Comparison of ENCODE assay signal across 22 mouse cellular contexts in genomic region chr2:49860219-49860962, GRCm38 (mm10).
DNase-seq lines count a peak whose midpoint lies in the region; ATAC-seq and TF ChIP-seq lines count a peak whose summit lies in the region.
"Had no signal": no experiment of that assay in that cellular context is flagged by ENCODE, and none has a peak within 500 bp of the region (broad histone marks: within the 10 kb centered on the region; RNA-seq: fewer than 3 reads in every experiment).

No protein-coding gene starts in this region.

- 32% methylated on average over 11 of the region's 11 CpGs for WGBS in kidney, embryonic 14.5 days
- 25% methylated on average over 11 of the region's 11 CpGs for WGBS in lung, embryonic 16.5 days
- 24% methylated on average over 11 of the region's 11 CpGs for WGBS in intestine, embryonic 14.5 days
- 16% methylated on average over 11 of the region's 11 CpGs for WGBS in stomach, postnatal 0 days

- H3K4me2 ChIP-seq in kidney, embryonic 14.5 days (replicated peaks; ENCODE audit: low read depth, low read length), result no peak overlapping the region
- peak overlapping the region; percentile 35; the same call in 1 of the 2 replicates for H3K4me2 ChIP-seq in lung, embryonic 16.5 days (ENCODE audit: low read depth, low read length)
- 0 out of 2 replicates have a peak overlapping the region, but pooled peaks have one; percentile 22 for H3K4me2 ChIP-seq in intestine, embryonic 14.5 days (ENCODE audit: low read length)
- peak overlapping the region; percentile 25; the same call in 1 of the 2 replicates for H3K4me2 ChIP-seq in stomach, postnatal 0 days (replicated peaks; ENCODE audit: low read depth)
- H3K4me2 ChIP-seq: embryonic facial prominence, embryonic 13.5 days; hindbrain, embryonic 12.5 days; limb, embryonic 13.5 days; liver, embryonic 13.5 days; midbrain, embryonic 11.5 days had no signal

- no peak overlapping the region for H3K27ac ChIP-seq in kidney, embryonic 14.5 days (ENCODE audit: low read depth, low read length)
- peak overlapping the region; percentile 30; the same call in 1 of the 2 replicates for H3K27ac ChIP-seq in lung, embryonic 16.5 days (ENCODE audit: low read length)
- no peak overlapping the region for H3K27ac ChIP-seq in intestine, embryonic 14.5 days (ENCODE audit: low read depth)
- H3K27ac ChIP-seq in stomach, postnatal 0 days (replicated peaks), result 0 out of 2 replicates have a peak overlapping the region, but pooled peaks have one; percentile 49
- H3K27ac ChIP-seq: embryonic facial prominence, embryonic 13.5 days; hindbrain, embryonic 12.5 days; limb, embryonic 13.5 days; liver, embryonic 13.5 days had no signal

- TF ChIP-seq EP300 in stomach, postnatal 0 days (optimal IDR thresholded peaks at IDR 0.05), result no peak

- H3K27me3 ChIP-seq in kidney, embryonic 14.5 days (ENCODE audit: control insufficient read depth, insufficient read depth, low read length), result no peaks in the 10 kb centered on the region
- H3K27me3 ChIP-seq in lung, embryonic 16.5 days (ENCODE audit: control insufficient read depth, insufficient read depth, low read depth, low read length), result no peaks in the 10 kb centered on the region
- no peaks in the 10 kb centered on the region for H3K27me3 ChIP-seq in intestine, embryonic 14.5 days (replicated peaks; ENCODE audit: control insufficient read depth, insufficient read depth, low read length)
- H3K27me3 ChIP-seq in stomach, postnatal 0 days (ENCODE audit: control insufficient read depth, insufficient read depth, low read length), result no peaks in the 10 kb centered on the region
- H3K27me3 ChIP-seq: embryonic facial prominence, embryonic 13.5 days; hindbrain, embryonic 12.5 days; liver, embryonic 13.5 days had no signal

- H3K4me1 ChIP-seq in kidney, embryonic 14.5 days (ENCODE audit: control insufficient read depth, insufficient read depth, low read length), result no peaks in the 10 kb centered on the region
- H3K4me1 ChIP-seq in lung, embryonic 16.5 days (replicated peaks; ENCODE audit: control insufficient read depth, insufficient read depth, low read length), result 0 out of 2 replicates have a peak, but pooled peaks cover 2% of the 10 kb centered on the region
- H3K4me1 ChIP-seq in intestine, embryonic 14.5 days (replicated peaks; ENCODE audit: control insufficient read depth, insufficient read depth, low read length), result peaks cover 10% of the 10 kb centered on the region; the same call in 1 of the 2 replicates
- peaks cover 3% of the 10 kb centered on the region; the same call in 1 of the 2 replicates for H3K4me1 ChIP-seq in stomach, postnatal 0 days (replicated peaks; ENCODE audit: control insufficient read depth, insufficient read depth)
- H3K4me1 ChIP-seq: embryonic facial prominence, embryonic 13.5 days; hindbrain, embryonic 12.5 days; liver, embryonic 13.5 days had no signal

- no peak overlapping the region for H3K9ac ChIP-seq in kidney, embryonic 14.5 days (ENCODE audit: low read depth, low read length)
- no peak overlapping the region for H3K9ac ChIP-seq in lung, embryonic 16.5 days (ENCODE audit: low read length)
- no peak overlapping the region for H3K9ac ChIP-seq in intestine, embryonic 14.5 days (ENCODE audit: low read length)
- H3K9ac ChIP-seq in stomach, postnatal 0 days (ENCODE audit: low read length), result no peak overlapping the region
- H3K9ac ChIP-seq: embryonic facial prominence, embryonic 13.5 days; hindbrain, embryonic 12.5 days; limb, embryonic 13.5 days; liver, embryonic 13.5 days had no signal

- TF ChIP-seq CTCF in stomach, postnatal 0 days (IDR thresholded peaks at IDR 0.05; ENCODE audit: low read depth), result no peak

- no peak for DNase-seq in kidney, postnatal 36 days
- no peak for DNase-seq in lung, postnatal 14 days
- DNase-seq in intestine, embryonic 14.5 days (ENCODE audit: low spot score), result no peak
- no peak for DNase-seq in stomach, postnatal 0 days (ENCODE audit: low spot score)
- no peak for DNase-seq in gastrocnemius, postnatal 4 days (ENCODE audit: low spot score in 2 of 2)
- no peak for DNase-seq in Muller cell, postnatal 12 days (ENCODE audit: inconsistent ontology term)
- DNase-seq: cerebellum, adult 8-10 months; gastrocnemius, postnatal 25 days; heart, postnatal 10 days; kidney, postnatal 4 days; liver, embryonic 13.5 days; right cerebral cortex, postnatal 25 days; thymus, adult 18-20 months; thymus, postnatal 4 days had no signal

- no peaks in the 10 kb centered on the region for H3K9me3 ChIP-seq in kidney, embryonic 14.5 days (ENCODE audit: control insufficient read depth, low read length)
- H3K9me3 ChIP-seq in lung, embryonic 16.5 days (ENCODE audit: control insufficient read depth, low read length), result no peaks in the 10 kb centered on the region
- no peaks in the 10 kb centered on the region for H3K9me3 ChIP-seq in intestine, embryonic 14.5 days (ENCODE audit: control insufficient read depth, low read length)
- H3K9me3 ChIP-seq in stomach, postnatal 0 days (ENCODE audit: control insufficient read depth, low read length), result no peaks in the 10 kb centered on the region
- H3K9me3 ChIP-seq: embryonic facial prominence, embryonic 13.5 days; hindbrain, embryonic 12.5 days; limb, embryonic 13.5 days; liver, embryonic 13.5 days had no signal

- H3K4me3 ChIP-seq in kidney, embryonic 14.5 days (ENCODE audit: low read length), result no peak overlapping the region
- H3K4me3 ChIP-seq in lung, embryonic 16.5 days (ENCODE audit: low read length), result no peak overlapping the region
- H3K4me3 ChIP-seq in intestine, embryonic 14.5 days (ENCODE audit: low read depth, low read length), result no peak overlapping the region
- no peak overlapping the region for H3K4me3 ChIP-seq in stomach, postnatal 0 days (ENCODE audit: low read depth, low read length)
- H3K4me3 ChIP-seq: embryonic facial prominence, embryonic 13.5 days; hindbrain, embryonic 12.5 days; limb, embryonic 13.5 days; liver, embryonic 13.5 days had no signal

- peak; percentile 28; the same call in 1 of the 2 replicates for ATAC-seq in kidney, embryonic 14.5 days (ENCODE audit: low FRiP score, low TSS enrichment)
- ATAC-seq in lung, embryonic 16.5 days (ENCODE audit: low read depth), result peak; percentile 20; the same call in 1 of the 2 replicates
- ATAC-seq in intestine, embryonic 14.5 days (replicated peaks; ENCODE audit: low FRiP score, low TSS enrichment, low read depth), result peak; percentile 66; the same call in 1 of the 2 replicates
- ATAC-seq in stomach, postnatal 0 days (ENCODE audit: low FRiP score, low TSS enrichment), result peak; percentile 79
- ATAC-seq: forebrain, embryonic 16.5 days had no signal

- H3K36me3 ChIP-seq in kidney, embryonic 14.5 days (ENCODE audit: control insufficient read depth, insufficient read depth, low read length), result no peaks in the 10 kb centered on the region
- H3K36me3 ChIP-seq in lung, embryonic 16.5 days (ENCODE audit: control insufficient read depth, insufficient read depth, low read length), result no peaks in the 10 kb centered on the region
- no peaks in the 10 kb centered on the region for H3K36me3 ChIP-seq in intestine, embryonic 14.5 days (ENCODE audit: control insufficient read depth, insufficient read depth, low read length)
- no peaks in the 10 kb centered on the region for H3K36me3 ChIP-seq in stomach, postnatal 0 days (ENCODE audit: control insufficient read depth, insufficient read depth, low read length)
- H3K36me3 ChIP-seq: embryonic facial prominence, embryonic 13.5 days; G1E; hindbrain, embryonic 12.5 days; limb, embryonic 13.5 days; liver, embryonic 13.5 days had no signal

Comparison
In these comparisons a context has a peak if more than half of its experiments do, and no peak if none do; other contexts are left out.
1. ATAC-seq: peak in every context shown above with its lines; median percentile 79 in stomach, postnatal 0 days; 66 in intestine, embryonic 14.5 days; 28 in kidney, embryonic 14.5 days; 20 in lung, embryonic 16.5 days.
2. H3K27ac ChIP-seq: peak in lung, embryonic 16.5 days (single experiment) and stomach, postnatal 0 days (single experiment); none in kidney, embryonic 14.5 days (single experiment) and intestine, embryonic 14.5 days (single experiment).